In genomic region chr14:29017883-29018282, GRCm38 (mm10) we compare ENCODE assay signal across 9 mouse cellular contexts. TPM values are rescaled to one million over a fixed set of nuclear protein-coding genes. Genes with fewer than 3 reads are reported as not detected.
DNase-seq lines count a peak whose midpoint lies in the region; ATAC-seq and TF ChIP-seq lines count a peak whose summit lies in the region.
"Had no signal": no experiment of that assay in that cellular context is flagged by ENCODE, and none has a peak within 500 bp of the region (broad histone marks: within the 10 kb centered on the region; RNA-seq: fewer than 3 reads in every experiment).

Lrtm1 (plus strand) TSS chr14:29018208.

- peak; percentile 91 for DNase-seq in midbrain, embryonic 10.5 days (ENCODE audit: low spot score)
- no peak for DNase-seq in spleen, postnatal 14 days (ENCODE audit: low spot score in 2 of 2)
- no peak for DNase-seq in layer of hippocampus, adult 9-10 months (ENCODE audit: low spot score)
- DNase-seq in cerebellum, adult 8-10 months = no peak

- peaks cover 16% of the 10 kb centered on the region for H3K36me3 ChIP-seq in midbrain, embryonic 10.5 days
- no peaks in the 10 kb centered on the region for H3K36me3 ChIP-seq in midbrain, embryonic 16.5 days (ENCODE audit: control insufficient read depth, insufficient read depth, low read length)
- H3K36me3 ChIP-seq in embryonic facial prominence, embryonic 13.5 days = no peaks in the 10 kb centered on the region
- no peaks in the 10 kb centered on the region for H3K36me3 ChIP-seq in heart, embryonic 16.5 days (ENCODE audit: control insufficient read depth, insufficient read depth)
- no peaks in the 10 kb centered on the region for H3K36me3 ChIP-seq in myocyte (ENCODE audit: control insufficient read depth, insufficient read depth)

- H3K4me3 ChIP-seq in midbrain, embryonic 10.5 days = peak within 1 kb of the TSS; percentile 48
- H3K4me3 ChIP-seq in midbrain, embryonic 16.5 days (ENCODE audit: low read depth, low read length) = no peak within 1 kb of the TSS
- H3K4me3 ChIP-seq in embryonic facial prominence, embryonic 13.5 days = no peak within 1 kb of the TSS
- H3K4me3 ChIP-seq in heart, embryonic 16.5 days (ENCODE audit: low read length) = peak within 1 kb of the TSS; percentile 11; the same call in 1 of the 2 replicates
- H3K4me3 ChIP-seq in myocyte = no peak within 1 kb of the TSS

- TF ChIP-seq POLR2A in myocyte (IDR thresholded peaks at IDR 0.05; ENCODE audit: insufficient read length, low read depth) = no peak

- no peak for ATAC-seq in midbrain, embryonic 16.5 days
- ATAC-seq in embryonic facial prominence, embryonic 13.5 days (ENCODE audit: insufficient number of reproducible peaks, insufficient read depth, low FRiP score, low TSS enrichment, low read depth) = no peak
- peak; percentile 92 for ATAC-seq in heart, embryonic 16.5 days (replicated peaks; ENCODE audit: extremely low read depth, insufficient read depth, low FRiP score)
- ATAC-seq: forebrain, embryonic 16.5 days had no signal

- no peak within 1 kb of the TSS for H3K4me2 ChIP-seq in midbrain, embryonic 16.5 days (ENCODE audit: low read length)
- H3K4me2 ChIP-seq in embryonic facial prominence, embryonic 13.5 days = no peak within 1 kb of the TSS
- peak within 1 kb of the TSS; percentile 45 for H3K4me2 ChIP-seq in heart, embryonic 16.5 days (ENCODE audit: low read depth, low read length)
- H3K4me2 ChIP-seq in myocyte (ENCODE audit: low read depth) = no peak within 1 kb of the TSS

- WGBS in midbrain, embryonic 10.5 days = 2% methylated on average over 5 of the region's 5 CpGs
- 8% methylated on average over 5 of the region's 5 CpGs for WGBS in midbrain, embryonic 16.5 days
- 12% methylated on average over 5 of the region's 5 CpGs for WGBS in embryonic facial prominence, embryonic 13.5 days
- 9% methylated on average over 5 of the region's 5 CpGs for WGBS in heart, embryonic 16.5 days

- H3ac ChIP-seq in myocyte (ENCODE audit: control insufficient read depth, insufficient read length) = no peak within 1 kb of the TSS

- no peak within 1 kb of the TSS for H3K9ac ChIP-seq in midbrain, embryonic 16.5 days (ENCODE audit: low read depth, low read length)
- no peak within 1 kb of the TSS for H3K9ac ChIP-seq in embryonic facial prominence, embryonic 13.5 days
- 0 out of 2 replicates have a peak within 1 kb of the TSS, but pooled peaks have one; percentile 36 for H3K9ac ChIP-seq in heart, embryonic 16.5 days (ENCODE audit: low read length)

- H3K79me2 ChIP-seq in myocyte (ENCODE audit: control insufficient read depth, insufficient read depth) = no peaks in the 10 kb centered on the region

- peaks cover 9% of the 10 kb centered on the region; the same call in 1 of the 2 replicates for H3K27me3 ChIP-seq in midbrain, embryonic 10.5 days (ENCODE audit: low read depth, poor library complexity, severe bottlenecking)
- no peaks in the 10 kb centered on the region for H3K27me3 ChIP-seq in midbrain, embryonic 16.5 days (ENCODE audit: control insufficient read depth, insufficient read depth, low read depth, low read length)
- H3K27me3 ChIP-seq in embryonic facial prominence, embryonic 13.5 days = no peaks in the 10 kb centered on the region
- H3K27me3 ChIP-seq in heart, embryonic 16.5 days (ENCODE audit: control insufficient read depth, insufficient read depth, low read length) = peaks cover 4% of the 10 kb centered on the region; the same call in 1 of the 2 replicates
- no peaks in the 10 kb centered on the region for H3K27me3 ChIP-seq in myocyte (ENCODE audit: control insufficient read depth, insufficient read depth, insufficient read length)

- peaks cover 82% of the 10 kb centered on the region for H3K4me1 ChIP-seq in midbrain, embryonic 10.5 days
- H3K4me1 ChIP-seq in midbrain, embryonic 16.5 days (ENCODE audit: control insufficient read depth, insufficient read depth, low read length) = peaks cover 8% of the 10 kb centered on the region; the same call in 1 of the 2 replicates
- peaks cover 23% of the 10 kb centered on the region for H3K4me1 ChIP-seq in embryonic facial prominence, embryonic 13.5 days
- H3K4me1 ChIP-seq in heart, embryonic 16.5 days (ENCODE audit: control insufficient read depth, insufficient read depth, low read length) = peaks cover 8% of the 10 kb centered on the region

- peak within 1 kb of the TSS; percentile 85 for H3K27ac ChIP-seq in midbrain, embryonic 10.5 days (replicated peaks)
- no peak within 1 kb of the TSS for H3K27ac ChIP-seq in midbrain, embryonic 16.5 days (ENCODE audit: low read length)
- H3K27ac ChIP-seq in embryonic facial prominence, embryonic 13.5 days = peak within 1 kb of the TSS; percentile 62
- H3K27ac ChIP-seq in heart, embryonic 16.5 days (ENCODE audit: low read length) = peak within 1 kb of the TSS; percentile 71

- no peaks in the 10 kb centered on the region for H3K9me3 ChIP-seq in midbrain, embryonic 10.5 days (replicated peaks)
- no peaks in the 10 kb centered on the region for H3K9me3 ChIP-seq in midbrain, embryonic 16.5 days (replicated peaks; ENCODE audit: control insufficient read depth, low read length, poor library complexity, severe bottlenecking)
- H3K9me3 ChIP-seq in embryonic facial prominence, embryonic 13.5 days = no peaks in the 10 kb centered on the region
- H3K9me3 ChIP-seq in heart, embryonic 16.5 days (replicated peaks; ENCODE audit: control insufficient read depth, low read length) = no peaks in the 10 kb centered on the region

TF ChIP-seq in myocyte, 11 proteins besides CTCF, POLR2A, EP300 and RAD21:
- TF ChIP-seq TCF3 (IDR thresholded peaks at IDR 0.05; ENCODE audit: insufficient read length, low read depth) (no peak), POLR2AphosphoS2 (IDR thresholded peaks at IDR 0.05; ENCODE audit: insufficient read length, low read depth) (no peak), CEBPB (IDR thresholded peaks at IDR 0.05; ENCODE audit: insufficient read depth, poor library complexity, severe bottlenecking) (peak; percentile 82), MAX (IDR thresholded peaks at IDR 0.05; ENCODE audit: low read depth) (no peak), MYOD1 (IDR thresholded peaks at IDR 0.05; ENCODE audit: control insufficient read depth in 1 of 3, insufficient read length in 2 of 3, low read depth in 2 of 3) (no peak), REST (IDR thresholded peaks at IDR 0.05; ENCODE audit: insufficient read depth, insufficient read length) (no peak), MYOG (IDR thresholded peaks at IDR 0.05; ENCODE audit: control insufficient read depth in 1 of 3, insufficient read depth in 1 of 3, insufficient read length in 2 of 3, low read depth in 2 of 3) (peak in 1 of 3 experiments; percentile 6), TCF12 (IDR thresholded peaks at IDR 0.05; ENCODE audit: insufficient read depth, poor library complexity, severe bottlenecking) (no peak), E2F4 (IDR thresholded peaks at IDR 0.05; ENCODE audit: insufficient read depth) (no peak)

RNA-seq across cellular contexts. Expression of gene Lrtm1, which starts in this region (rescaled TPM):
- 17.5 and 27.2 TPM in 2 replicates for polyA plus RNA-seq in midbrain, embryonic 10.5 days (2016; fragmentation: Nextera tagmentation; extraction: Ambion mirVana)
- 0.20 and 0.25 TPM in 2 replicates for polyA plus RNA-seq in midbrain, embryonic 16.5 days (2015; fragmentation: Nextera tagmentation; extraction: Ambion mirVana)
- 0.79 and 0.88 TPM in 2 replicates for polyA plus RNA-seq in embryonic facial prominence, embryonic 13.5 days (2015; fragmentation: Nextera tagmentation; extraction: Ambion mirVana)
- polyA plus RNA-seq in heart, embryonic 16.5 days (2015; fragmentation: Nextera tagmentation; extraction: Ambion mirVana) = 0.74 and 1.2 TPM in 2 replicates
- 0.19 TPM for polyA plus RNA-seq in myocyte (2012; fragmentation: generic; extraction: Trizol)

Comparison
In these comparisons a context has a peak if more than half of its experiments do, and no peak if none do; other contexts are left out.
1. H3K4me3 ChIP-seq: peak in midbrain, embryonic 10.5 days (single experiment) and heart, embryonic 16.5 days (single experiment); none in midbrain, embryonic 16.5 days (single experiment), embryonic facial prominence, embryonic 13.5 days (single experiment) and myocyte (single experiment).